Mouse (Mus musculus): Measurements from ENCODE around the gene Ptprd.

DNA sequence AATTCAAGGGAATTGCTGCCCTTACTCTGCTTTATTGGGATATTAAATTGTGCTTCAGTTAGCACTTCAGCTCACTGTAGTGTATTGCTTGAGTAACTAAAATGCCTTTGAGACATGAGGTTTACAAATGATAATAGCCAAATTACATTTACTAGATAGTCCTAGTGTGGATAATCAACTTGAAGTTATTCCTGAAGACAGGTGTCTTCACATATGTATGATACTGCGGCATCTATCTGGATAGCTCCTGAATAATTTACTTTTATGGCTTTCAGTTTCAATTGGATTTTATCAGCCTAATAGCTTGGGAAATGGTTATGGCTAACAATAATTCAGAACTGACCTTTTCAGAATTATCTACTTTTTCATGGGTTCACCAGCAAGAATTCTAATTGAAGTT lies 598.6 kb downstream of the Ptprd start:
- TF ChIP-seq CTCF (IDR thresholded peaks at IDR 0.05; ENCODE audit: low read depth) (no peak), EP300 (optimal IDR thresholded peaks at IDR 0.05) (no peak)

All from stomach, postnatal 0 days (tissue).